Mouse (Mus musculus): Measurements from ENCODE around the gene Olfr993. TPM values are rescaled to one million over a fixed set of nuclear protein-coding genes. Genes with fewer than 3 reads are reported as not detected.

Olfr993 gene
- polyA plus RNA-seq (2015; fragmentation: Nextera tagmentation; extraction: Ambion mirVana) = not detected in 2 replicates

DNA sequence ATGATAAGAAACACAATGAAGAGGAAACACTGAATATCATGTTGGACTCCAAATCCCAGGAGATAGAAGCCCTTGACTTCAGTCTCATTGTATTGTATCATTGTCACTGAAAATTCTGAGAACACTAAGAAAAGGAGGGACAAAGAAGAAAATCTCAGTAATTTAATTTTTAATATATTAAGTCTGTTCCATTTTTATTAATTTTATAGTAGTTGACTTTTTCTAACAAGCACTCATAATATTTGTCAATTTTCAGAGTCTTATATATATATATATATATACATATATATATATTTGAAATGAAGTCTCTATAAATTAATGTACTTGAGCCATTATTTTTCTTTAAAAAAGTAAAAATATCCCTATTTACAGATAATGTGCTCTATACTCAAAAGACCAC, at the start of gene Olfr993:
Gene Olfr993 (minus strand): TSS at position 101 of the 400 bp plus-strand sequence.
- Histone ChIP-seq H3K27me3 (no peaks in the 10 kb centered on the region), H3K9me3 (no peaks in the 10 kb centered on the region), H3K4me2 (no peak within 1 kb of the TSS), H3K9ac (no peak within 1 kb of the TSS), H3K4me3 (no peak within 1 kb of the TSS), H3K4me1 (no peaks in the 10 kb centered on the region), H3K27ac (no peak within 1 kb of the TSS), H3K36me3 (no peaks in the 10 kb centered on the region)
- no peak for ATAC-seq (ENCODE audit: insufficient number of reproducible peaks, insufficient read depth, low FRiP score, low TSS enrichment, low read depth)

DNA sequence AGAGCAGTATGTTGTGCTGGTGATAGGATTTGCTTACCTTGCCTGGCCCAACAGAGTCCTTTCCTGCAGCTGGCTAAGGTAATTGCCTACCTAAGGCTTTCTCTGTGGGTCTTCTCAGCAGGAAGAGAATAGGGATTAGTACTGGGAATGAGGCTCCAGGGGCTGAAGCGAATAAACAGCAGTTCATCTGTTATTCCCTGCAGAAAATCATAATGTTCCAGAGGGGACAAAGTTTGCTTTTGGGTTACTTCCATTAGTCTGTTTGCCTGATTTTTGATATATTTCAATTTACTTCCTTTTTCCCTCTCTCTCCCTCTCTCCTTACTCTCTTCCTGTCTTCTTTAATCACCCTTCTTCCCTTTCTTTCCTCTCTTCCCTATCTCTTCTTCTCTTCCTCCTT, 28.9 kb upstream of the Olfr993 start, which contains the start of gene Olfr995:
Gene Olfr995 (minus strand): TSS at position 101 of the 400 bp plus-strand sequence.
- WGBS = 25% methylated on average over 1 of the region's 1 CpGs
- no peak for ATAC-seq (ENCODE audit: insufficient number of reproducible peaks, insufficient read depth, low FRiP score, low TSS enrichment, low read depth)

DNA sequence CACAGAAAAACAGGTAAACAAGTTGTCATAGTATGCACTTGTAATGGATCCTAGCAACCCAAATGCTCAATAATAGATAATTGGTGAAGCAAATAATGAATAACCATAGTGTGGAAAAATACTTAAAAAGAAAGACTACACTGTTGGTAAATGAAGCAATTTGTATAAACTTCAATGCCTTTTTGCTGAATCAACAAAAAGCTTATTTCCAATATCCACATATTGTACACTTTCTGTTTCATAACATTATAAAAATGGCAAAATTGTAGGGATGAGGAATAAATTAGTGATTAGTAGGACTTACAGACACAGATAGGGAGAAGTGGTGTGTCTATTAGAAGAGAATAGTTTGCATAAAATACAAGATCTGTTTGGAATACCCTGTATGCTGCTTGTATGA, 27.9 kb upstream of the Olfr993 start:
- H3K9me3 ChIP-seq = no peaks in the 10 kb centered on the region
- H3K9ac ChIP-seq = no peak overlapping the region
- H3K4me2 ChIP-seq = no peak overlapping the region
- H3K36me3 ChIP-seq = no peaks in the 10 kb centered on the region
- H3K27me3 ChIP-seq = no peaks in the 10 kb centered on the region
- H3K27ac ChIP-seq = no peak overlapping the region
- no peak for ATAC-seq (ENCODE audit: insufficient number of reproducible peaks, insufficient read depth, low FRiP score, low TSS enrichment, low read depth)
- no peaks in the 10 kb centered on the region for H3K4me1 ChIP-seq
- no peak overlapping the region for H3K4me3 ChIP-seq

More for the DNA sequence above, 28.9 kb upstream of the Olfr993 start, which contains the start of gene Olfr995:
- Histone ChIP-seq H3K27me3 (no peaks in the 10 kb centered on the region), H3K9me3 (no peaks in the 10 kb centered on the region), H3K4me2 (no peak within 1 kb of the TSS), H3K36me3 (no peaks in the 10 kb centered on the region), H3K27ac (no peak within 1 kb of the TSS), H3K4me3 (no peak within 1 kb of the TSS), H3K4me1 (no peaks in the 10 kb centered on the region), H3K9ac (no peak within 1 kb of the TSS)

DNA sequence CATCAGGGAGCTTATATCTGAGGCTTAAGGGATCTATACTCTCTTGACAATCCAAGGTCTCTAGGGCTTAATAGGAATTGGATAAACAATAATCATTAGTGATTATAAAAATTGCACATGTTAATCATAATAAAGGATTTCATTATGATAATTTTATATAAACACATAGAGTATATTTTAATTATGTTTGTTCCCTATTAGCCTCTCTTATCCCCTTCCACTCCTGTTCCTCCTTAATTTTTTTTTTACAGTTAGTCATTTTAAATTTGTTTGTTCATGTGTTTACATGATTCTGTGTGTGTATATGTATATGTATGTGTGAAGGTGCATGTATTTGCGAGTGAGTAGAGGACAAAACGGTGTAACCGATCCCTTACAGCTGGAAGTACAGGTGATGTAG, 21.7 kb upstream of the Olfr993 start, which contains the start of gene Olfr994:
Gene Olfr994 (minus strand): TSS at position 101 of the 400 bp plus-strand sequence.
- Histone ChIP-seq H3K9ac (no peak within 1 kb of the TSS), H3K4me1 (no peaks in the 10 kb centered on the region), H3K27me3 (no peaks in the 10 kb centered on the region), H3K9me3 (no peaks in the 10 kb centered on the region), H3K4me3 (no peak within 1 kb of the TSS), H3K4me2 (no peak within 1 kb of the TSS), H3K27ac (no peak within 1 kb of the TSS), H3K36me3 (no peaks in the 10 kb centered on the region)
- ATAC-seq (ENCODE audit: insufficient number of reproducible peaks, insufficient read depth, low FRiP score, low TSS enrichment, low read depth) = no peak
- WGBS = 93% methylated on average over 3 of the region's 3 CpGs

DNA sequence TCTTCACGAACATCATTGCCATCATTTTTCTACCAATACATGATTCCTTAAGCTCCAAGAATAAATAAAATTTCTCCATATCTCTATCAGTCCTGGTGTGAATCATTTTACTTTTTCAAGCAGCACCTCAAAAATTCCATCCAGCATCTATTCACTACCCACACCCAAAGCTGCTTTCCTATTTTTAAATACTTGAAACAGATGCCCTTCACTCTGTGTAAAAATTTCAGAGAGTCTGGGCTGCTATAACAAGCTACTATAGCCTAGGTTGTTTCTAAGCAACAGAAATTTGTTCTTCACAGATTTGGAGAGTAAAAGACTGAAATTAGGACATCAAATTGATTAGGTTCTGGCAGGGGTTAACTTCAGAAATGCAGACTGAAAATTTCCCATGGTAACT, 11.2 kb upstream of the Olfr993 start:
- Histone ChIP-seq H3K4me2 (no peak overlapping the region), H3K4me3 (no peak overlapping the region), H3K27ac (no peak overlapping the region), H3K4me1 (no peaks in the 10 kb centered on the region), H3K9me3 (no peaks in the 10 kb centered on the region), H3K36me3 (no peaks in the 10 kb centered on the region), H3K27me3 (no peaks in the 10 kb centered on the region), H3K9ac (no peak overlapping the region)
- WGBS = 78% methylated on average over 1 of the region's 1 CpGs
- no peak for ATAC-seq (ENCODE audit: insufficient number of reproducible peaks, insufficient read depth, low FRiP score, low TSS enrichment, low read depth)

DNA sequence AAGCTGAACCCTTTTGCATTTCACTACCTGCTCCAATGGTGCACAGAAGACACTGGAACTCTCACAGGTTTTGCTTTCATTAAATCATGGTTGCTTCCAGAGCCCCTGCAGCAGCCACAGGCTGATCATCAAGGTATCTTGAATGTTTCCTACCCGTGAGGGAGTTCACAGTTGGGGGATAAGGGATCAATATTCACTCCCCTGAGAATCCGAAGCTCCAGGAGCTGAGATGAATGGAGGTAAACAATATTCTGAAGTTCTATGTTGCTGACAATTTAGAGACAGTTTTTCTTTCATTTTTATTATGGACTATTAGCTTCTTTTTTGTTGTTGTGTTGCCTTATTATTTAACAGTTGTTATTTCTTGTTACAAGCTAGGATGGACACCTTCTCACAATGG, 5.3 kb downstream of the Olfr993 start, which contains the start of gene Olfr992:
Gene Olfr992 (minus strand): TSS at position 101 of the 400 bp plus-strand sequence.
- no peak within 1 kb of the TSS for H3K27ac ChIP-seq
- no peaks in the 10 kb centered on the region for H3K36me3 ChIP-seq
- H3K9me3 ChIP-seq = no peaks in the 10 kb centered on the region
- H3K9ac ChIP-seq = no peak within 1 kb of the TSS
- no peak for ATAC-seq (ENCODE audit: insufficient number of reproducible peaks, insufficient read depth, low FRiP score, low TSS enrichment, low read depth)
- H3K4me2 ChIP-seq = no peak within 1 kb of the TSS
- 53% methylated on average over 2 of the region's 2 CpGs for WGBS
- no peaks in the 10 kb centered on the region for H3K4me1 ChIP-seq
- H3K4me3 ChIP-seq = no peak within 1 kb of the TSS
- no peaks in the 10 kb centered on the region for H3K27me3 ChIP-seq

Other genes starting within 250 kb of the Olfr993 start
- gene Lrrc55, start 217.7 kb downstream of the Olfr993 start, polyA plus RNA-seq (2015; fragmentation: Nextera tagmentation; extraction: Ambion mirVana) = 0.59 and 0.61 TPM in 2 replicates
- gene Olfr987, start 75.6 kb downstream of the Olfr993 start, polyA plus RNA-seq (2015; fragmentation: Nextera tagmentation; extraction: Ambion mirVana) = not detected in 2 replicates
- not detected in 2 replicates for gene Olfr988, start 51.6 kb downstream of the Olfr993 start, polyA plus RNA-seq (2015; fragmentation: Nextera tagmentation; extraction: Ambion mirVana)
- not detected in 2 replicates for gene Olfr992, start 5.4 kb downstream of the Olfr993 start, polyA plus RNA-seq (2015; fragmentation: Nextera tagmentation; extraction: Ambion mirVana)
- gene Olfr994, start 21.6 kb upstream of the Olfr993 start, polyA plus RNA-seq (2015; fragmentation: Nextera tagmentation; extraction: Ambion mirVana) = not detected in 2 replicates
- gene Olfr995, start 28.8 kb upstream of the Olfr993 start, polyA plus RNA-seq (2015; fragmentation: Nextera tagmentation; extraction: Ambion mirVana) = not detected in 2 replicates
- gene 4833423E24Rik, start 104.1 kb upstream of the Olfr993 start, polyA plus RNA-seq (2015; fragmentation: Nextera tagmentation; extraction: Ambion mirVana) = 1.6 and 2.8 TPM in 2 replicates
- gene Olfr996, start 164.3 kb upstream of the Olfr993 start, polyA plus RNA-seq (2015; fragmentation: Nextera tagmentation; extraction: Ambion mirVana) = not detected in 2 replicates
- gene Olfr998, start 174.1 kb upstream of the Olfr993 start, polyA plus RNA-seq (2015; fragmentation: Nextera tagmentation; extraction: Ambion mirVana) = not detected in 2 replicates
- gene Olfr1000, start 197.0 kb upstream of the Olfr993 start, polyA plus RNA-seq (2015; fragmentation: Nextera tagmentation; extraction: Ambion mirVana) = not detected in 2 replicates
- not detected in 2 replicates for gene Olfr1002, start 235.8 kb upstream of the Olfr993 start, polyA plus RNA-seq (2015; fragmentation: Nextera tagmentation; extraction: Ambion mirVana)
- not detected in 2 replicates for gene Olfr154, start 249.6 kb upstream of the Olfr993 start, polyA plus RNA-seq (2015; fragmentation: Nextera tagmentation; extraction: Ambion mirVana)

Data from embryonic facial prominence, embryonic 13.5 days (tissue).